Mouse (Mus musculus) hindbrain, embryonic 15.5 days (tissue): Measurements from ENCODE around the gene Recql5. TPM values are rescaled to one million over a fixed set of nuclear protein-coding genes. Genes with fewer than 3 reads are reported as not detected.

Experiments
- ATAC-seq: fragments of 200-750 bp; cut with Nextera tagmentation; 2 replicates; pipeline ENCODE4 v1.8.0; 2017; ENCODE audit warnings: low read depth, moderate number of reproducible peaks, moderate TSS enrichment; ENCODE audit not compliant: low FRiP score
- H3K27ac ChIP-seq: fragments of 300-500 bp; sonication (generic); replicated peaks from 2 replicates; pipeline ENCODE4 v1.5.1; 2015; ENCODE audit warnings: mild to moderate bottlenecking, inconsistent platforms
- H3K27me3 ChIP-seq: fragments of 300-500 bp; sonication (generic); 2 replicates; pipeline ENCODE4 v1.6.1; 2015; ENCODE audit warnings: control low read depth, inconsistent platforms
- H3K36me3 ChIP-seq: fragments of 300-500 bp; sonication (generic); 2 replicates; pipeline ENCODE4 v1.6.1; 2015; ENCODE audit warnings: control low read depth, inconsistent platforms
- H3K4me1 ChIP-seq: fragments of 300-500 bp; sonication (generic); replicated peaks from 2 replicates; pipeline ENCODE4 v1.6.1; 2015; ENCODE audit warnings: control low read depth, inconsistent platforms
- H3K4me2 ChIP-seq: fragments of 300-500 bp; sonication (generic); 2 replicates; pipeline ENCODE4 v1.6.1; 2015; ENCODE audit warnings: moderate library complexity, mild to moderate bottlenecking, inconsistent platforms
- H3K4me3 ChIP-seq: fragments of 300-500 bp; sonication (generic); 2 replicates; pipeline ENCODE4 v1.5.1; 2015; ENCODE audit warnings: mild to moderate bottlenecking, inconsistent platforms
- H3K9ac ChIP-seq: fragments of 300-500 bp; sonication (generic); 2 replicates; pipeline ENCODE4 v1.6.1; 2015; ENCODE audit warnings: inconsistent platforms
- H3K9me3 ChIP-seq: fragments of 300-500 bp; sonication (generic); 2 replicates; pipeline ENCODE4 v1.6.1; 2016; ENCODE audit warnings: control low read depth, inconsistent platforms
- WGBS: fragments of 180-500 bp; shearing (Covaris S2); methylation state at CpG from one replicate; pipeline ENCODE4 v1.1.7; 2015; 5-methylcytosine and 5-hydroxymethylcytosine counted together
- polyA plus RNA-seq: library from polyadenylated mRNA; unstranded; fragments of >200 nt; fragmentation: Nextera tagmentation; extraction: Ambion mirVana; gene quantifications from 2 replicates; pipeline ENCODE4 v1.2.1, GENCODE M21; 2015

The Recql5 gene
- polyA plus RNA-seq, 1 experiment from 2014 or later = 23.8 TPM

- Histone ChIP-seq H3K27ac (no peak overlapping the region), H3K36me3 (peaks cover 35% of the 10 kb centered on the region), H3K27me3 (no peaks in the 10 kb centered on the region), H3K4me2 (no peak overlapping the region), H3K4me1 (peaks cover 15% of the 10 kb centered on the region), H3K9ac (no peak overlapping the region), H3K4me3 (no peak overlapping the region), H3K9me3 (no peaks in the 10 kb centered on the region)
- no peak for ATAC-seq
- 52% methylated on average over 7 of the region's 7 CpGs for WGBS
Observed at GRCm38 (mm10) chr11:115957971-115958370, 24.7 kb upstream of the Recql5 start.

DNA sequence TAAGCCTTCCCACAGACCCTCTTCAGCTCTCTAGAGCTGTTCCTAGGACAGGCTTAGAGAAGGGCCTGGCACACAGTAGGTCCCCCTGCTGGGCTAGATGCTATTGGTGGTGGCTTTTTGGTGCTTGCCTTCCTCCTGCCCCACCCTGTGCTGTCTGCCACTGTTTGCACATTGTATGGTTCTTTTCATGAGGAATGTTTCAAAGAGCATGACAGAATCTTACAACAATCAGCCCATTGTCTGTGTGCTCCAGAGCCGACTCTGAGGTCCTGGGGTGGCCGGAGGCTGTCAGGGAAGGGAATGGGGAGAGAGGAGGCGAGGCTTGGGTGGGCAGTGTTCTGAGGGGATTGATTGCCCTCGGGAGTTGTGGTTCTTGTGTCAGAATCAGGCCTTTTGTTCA is 23.2 kb upstream of the Recql5 start:
- Histone ChIP-seq H3K9ac (no peak overlapping the region), H3K27ac (peak overlapping the region; percentile 50), H3K4me3 (no peak overlapping the region), H3K4me2 (no peak overlapping the region), H3K4me1 (peaks cover 17% of the 10 kb centered on the region), H3K9me3 (no peaks in the 10 kb centered on the region), H3K36me3 (peaks cover 34% of the 10 kb centered on the region), H3K27me3 (no peaks in the 10 kb centered on the region)
- ATAC-seq = peak; percentile 57; the same call in 1 of the 2 replicates
- 14% methylated on average over 4 of the region's 4 CpGs for WGBS

GRCm38 (mm10) chr11:115955195-115955858 is 22.1 kb upstream of the Recql5 start:
- no peaks in the 10 kb centered on the region for H3K9me3 ChIP-seq
- no peaks in the 10 kb centered on the region for H3K27me3 ChIP-seq
- WGBS = 47% methylated on average over 10 of the region's 10 CpGs
- H3K4me2 ChIP-seq = no peak overlapping the region
- no peak overlapping the region for H3K9ac ChIP-seq
- peaks cover 18% of the 10 kb centered on the region for H3K4me1 ChIP-seq
- no peak overlapping the region for H3K4me3 ChIP-seq
- H3K36me3 ChIP-seq = peaks cover 25% of the 10 kb centered on the region; the same call in 1 of the 2 replicates
- peak; percentile 46; the same call in 1 of the 2 replicates for ATAC-seq
- H3K27ac ChIP-seq = peak overlapping the region; percentile 69

GRCm38 (mm10) chr11:115954712-115955111 is 21.4 kb upstream of the Recql5 start:
- Histone ChIP-seq H3K9me3 (no peaks in the 10 kb centered on the region), H3K9ac (no peak overlapping the region), H3K4me2 (no peak overlapping the region), H3K27ac (peak overlapping the region; percentile 69; the same call in 1 of the 2 replicates), H3K4me3 (no peak overlapping the region), H3K27me3 (no peaks in the 10 kb centered on the region), H3K4me1 (peaks cover 18% of the 10 kb centered on the region), H3K36me3 (peaks cover 25% of the 10 kb centered on the region; the same call in 1 of the 2 replicates)
- 66% methylated on average over 5 of the region's 5 CpGs for WGBS
- ATAC-seq = no peak

- WGBS = 50% methylated on average over 2 of the region's 2 CpGs
- Histone ChIP-seq H3K4me2 (no peak overlapping the region), H3K27ac (peak overlapping the region; percentile 73), H3K27me3 (no peaks in the 10 kb centered on the region), H3K4me3 (no peak overlapping the region), H3K9ac (no peak overlapping the region), H3K9me3 (no peaks in the 10 kb centered on the region), H3K36me3 (peaks cover 22% of the 10 kb centered on the region), H3K4me1 (peaks cover 24% of the 10 kb centered on the region)
- peak; percentile 75 for ATAC-seq
Observed at GRCm38 (mm10) chr11:115950719-115951118, 17.4 kb upstream of the Recql5 start.

DNA sequence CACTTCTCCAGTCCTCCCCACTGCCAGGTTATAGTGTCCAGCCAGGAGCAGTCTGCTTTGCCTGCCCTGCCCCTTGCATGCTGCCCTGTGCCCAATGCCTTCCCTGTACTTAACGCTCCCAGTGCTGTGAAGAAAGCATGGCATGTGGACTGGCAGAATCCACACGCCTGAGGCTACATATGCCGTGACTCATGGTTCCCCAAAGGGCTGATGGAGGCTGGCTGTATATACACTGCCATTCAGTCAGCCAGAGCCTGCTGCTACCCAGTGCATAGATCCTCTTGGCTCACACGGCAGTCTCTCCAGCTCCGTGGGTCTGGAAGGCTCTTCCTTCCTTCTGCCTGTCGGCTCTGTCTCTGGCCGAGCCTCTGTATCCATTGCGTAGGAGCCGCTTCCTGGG is 15.0 kb upstream of the Recql5 start:
- Histone ChIP-seq H3K27ac (no peak overlapping the region), H3K4me3 (no peak overlapping the region), H3K36me3 (peaks cover 24% of the 10 kb centered on the region), H3K9me3 (no peaks in the 10 kb centered on the region), H3K4me2 (no peak overlapping the region), H3K27me3 (no peaks in the 10 kb centered on the region), H3K4me1 (peaks cover 11% of the 10 kb centered on the region; the same call in 1 of the 2 replicates), H3K9ac (no peak overlapping the region)
- no peak for ATAC-seq
- WGBS = 83% methylated on average over 9 of the region's 9 CpGs

DNA sequence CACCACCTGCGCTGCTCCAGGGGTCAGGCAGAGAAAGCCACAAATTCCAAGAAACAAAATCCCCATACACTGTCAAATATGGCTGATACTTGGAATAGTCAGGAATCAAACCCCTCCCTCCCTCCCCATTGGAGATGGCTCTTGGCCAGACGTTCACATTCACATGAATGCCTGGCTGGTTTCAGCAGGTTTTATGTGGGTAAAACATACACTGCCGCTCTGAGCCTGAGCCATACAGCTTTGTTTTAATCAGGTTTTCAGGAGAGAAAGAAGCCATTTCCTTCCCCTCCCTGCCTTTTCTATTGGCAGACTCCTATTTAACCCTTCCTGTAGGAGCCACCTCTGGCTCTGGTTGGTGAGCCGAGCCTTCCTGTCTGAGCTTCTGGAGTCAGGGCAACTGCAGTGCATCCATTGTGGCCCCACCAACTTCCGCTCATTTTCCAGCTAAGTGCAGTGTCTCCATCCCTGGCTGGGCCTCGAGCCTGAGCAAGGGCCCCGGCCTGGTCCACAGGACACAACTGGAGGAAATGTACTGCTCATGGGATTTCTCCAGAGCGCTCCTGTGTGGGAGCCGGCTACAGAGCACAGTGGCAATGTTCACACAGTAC is 13.0 kb upstream of the Recql5 start:
- no peak overlapping the region for H3K4me2 ChIP-seq
- no peaks in the 10 kb centered on the region for H3K9me3 ChIP-seq
- no peak for ATAC-seq
- peaks cover 7% of the 10 kb centered on the region; the same call in 1 of the 2 replicates for H3K4me1 ChIP-seq
- H3K27ac ChIP-seq = peak overlapping the region; percentile 58
- 81% methylated on average over 9 of the region's 9 CpGs for WGBS
- H3K27me3 ChIP-seq = no peaks in the 10 kb centered on the region
- peaks cover 25% of the 10 kb centered on the region for H3K36me3 ChIP-seq
- H3K4me3 ChIP-seq = no peak overlapping the region
- no peak overlapping the region for H3K9ac ChIP-seq

DNA sequence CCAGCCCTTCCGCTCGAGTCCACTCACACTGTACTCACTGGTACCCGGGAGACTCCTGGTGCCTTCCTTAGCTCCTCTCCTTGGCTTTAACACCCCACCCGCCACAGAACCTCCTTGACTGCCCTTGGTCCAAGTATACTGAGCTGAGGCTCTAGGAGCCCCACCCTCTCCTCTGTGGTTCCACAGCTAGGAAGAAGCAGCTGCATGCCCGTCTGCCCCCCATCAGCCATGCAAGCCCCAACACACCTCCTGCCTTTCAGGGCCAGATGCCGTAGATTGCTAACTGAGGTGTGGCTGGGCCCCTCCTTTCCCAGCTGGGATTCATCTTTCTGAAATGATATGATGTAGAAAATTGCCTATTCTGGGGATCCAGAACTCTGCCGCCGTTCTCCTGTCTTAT is 12.0 kb upstream of the Recql5 start:
- ATAC-seq = no peak
- Histone ChIP-seq H3K4me2 (no peak overlapping the region), H3K9ac (no peak overlapping the region), H3K36me3 (peaks cover 30% of the 10 kb centered on the region), H3K27me3 (no peaks in the 10 kb centered on the region), H3K4me3 (no peak overlapping the region), H3K27ac (no peak overlapping the region), H3K9me3 (no peaks in the 10 kb centered on the region), H3K4me1 (peaks cover 7% of the 10 kb centered on the region; the same call in 1 of the 2 replicates)
- 87% methylated on average over 8 of the region's 8 CpGs for WGBS

DNA sequence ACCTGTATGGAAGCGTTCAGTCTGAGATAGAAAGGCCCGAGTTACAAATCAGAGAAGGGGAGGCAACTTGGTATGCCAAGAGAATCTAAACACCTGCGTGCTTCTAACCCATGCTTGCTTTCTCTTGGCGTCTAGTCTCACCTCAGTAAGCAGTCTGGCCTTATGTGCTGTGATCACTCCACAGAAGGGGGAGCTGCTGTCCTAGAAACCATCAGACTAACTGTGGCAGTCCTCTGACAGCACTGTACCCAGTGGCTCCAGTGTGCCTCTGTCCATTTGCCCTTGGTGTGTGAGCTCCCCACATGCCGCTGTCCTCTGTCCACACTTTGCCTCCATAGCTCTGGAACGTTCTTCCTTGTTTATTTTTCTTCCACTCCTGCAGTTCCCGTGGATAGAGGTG is 8.7 kb upstream of the Recql5 start:
- peaks cover 43% of the 10 kb centered on the region for H3K36me3 ChIP-seq
- H3K27me3 ChIP-seq = no peaks in the 10 kb centered on the region
- H3K4me1 ChIP-seq = no peaks in the 10 kb centered on the region
- 83% methylated on average over 7 of the region's 7 CpGs for WGBS
- no peak overlapping the region for H3K9ac ChIP-seq
- no peak for ATAC-seq
- no peaks in the 10 kb centered on the region for H3K9me3 ChIP-seq
- no peak overlapping the region for H3K27ac ChIP-seq
- H3K4me3 ChIP-seq = no peak overlapping the region
- no peak overlapping the region for H3K4me2 ChIP-seq

DNA sequence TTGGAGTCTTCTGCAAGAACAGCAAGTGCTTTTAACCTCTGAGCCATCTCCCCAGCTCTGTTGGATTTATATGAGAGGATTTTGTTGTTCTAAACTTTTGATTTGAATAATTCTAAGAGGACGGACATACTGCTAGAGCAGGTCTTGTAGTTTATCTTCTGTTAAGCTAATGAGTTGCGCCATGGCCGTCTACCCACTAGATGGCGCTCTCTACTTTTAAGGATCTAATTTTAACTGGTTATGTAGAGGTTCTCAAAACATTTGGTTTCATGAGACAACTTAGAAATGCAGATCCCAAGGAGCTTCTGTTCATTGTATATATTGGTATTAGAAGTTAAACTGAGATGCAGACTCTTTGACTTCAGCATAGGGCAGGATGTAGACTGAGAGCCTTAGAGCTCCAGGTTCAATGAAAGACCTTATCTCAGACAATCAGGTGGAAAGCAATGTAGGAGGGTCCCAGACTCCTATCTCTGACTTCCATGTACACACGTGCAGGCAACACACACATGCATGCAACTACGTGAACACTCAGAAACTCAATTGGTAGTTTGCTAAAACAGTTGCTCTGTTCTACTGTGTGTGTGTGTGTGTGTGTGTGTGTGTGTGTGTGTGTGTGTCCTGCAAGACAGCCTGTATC is 6.5 kb upstream of the Recql5 start:
- no peaks in the 10 kb centered on the region for H3K9me3 ChIP-seq
- no peak for ATAC-seq
- H3K27me3 ChIP-seq = no peaks in the 10 kb centered on the region
- no peak overlapping the region for H3K4me3 ChIP-seq
- H3K9ac ChIP-seq = no peak overlapping the region
- peaks cover 39% of the 10 kb centered on the region for H3K36me3 ChIP-seq
- H3K4me2 ChIP-seq = no peak overlapping the region
- H3K4me1 ChIP-seq = peaks cover 4% of the 10 kb centered on the region
- WGBS = 37% methylated on average over 6 of the region's 6 CpGs
- no peak overlapping the region for H3K27ac ChIP-seq

DNA sequence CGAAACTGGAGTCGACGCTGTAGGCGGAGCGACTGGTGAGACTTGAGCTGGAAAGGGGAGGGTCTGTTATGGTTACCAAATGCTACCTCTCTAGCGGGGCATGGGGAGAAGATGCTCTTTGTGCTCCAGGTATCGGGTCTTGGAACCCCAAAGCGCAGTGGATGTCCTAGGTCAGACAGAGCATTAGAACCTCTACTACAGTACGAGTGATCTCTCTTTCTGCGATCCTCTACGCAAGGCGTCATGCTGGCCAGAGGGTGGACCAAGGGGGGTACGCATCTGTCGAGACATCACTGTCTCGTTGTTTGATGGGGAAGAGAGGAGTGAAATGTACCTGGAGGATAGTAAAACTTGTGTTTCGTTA is 452 bp upstream of the Recql5 start:
- peak overlapping the region; percentile 76 for H3K9ac ChIP-seq
- peak; percentile 71; the same call in 1 of the 2 replicates for ATAC-seq
- peak overlapping the region; percentile 88 for H3K4me3 ChIP-seq
- H3K4me2 ChIP-seq = peak overlapping the region; percentile 82
- no peaks in the 10 kb centered on the region for H3K9me3 ChIP-seq
- under 1% methylated on average over 16 of the region's 16 CpGs for WGBS
- H3K27me3 ChIP-seq = no peaks in the 10 kb centered on the region
- H3K4me1 ChIP-seq = peaks cover 26% of the 10 kb centered on the region
- H3K36me3 ChIP-seq = peaks cover 17% of the 10 kb centered on the region
- H3K27ac ChIP-seq = peak overlapping the region; percentile 73

- no peak for ATAC-seq
- Histone ChIP-seq H3K4me3 (no peak overlapping the region), H3K4me2 (no peak overlapping the region), H3K27ac (no peak overlapping the region), H3K27me3 (no peaks in the 10 kb centered on the region), H3K9ac (no peak overlapping the region), H3K36me3 (0 out of 2 replicates have a peak, but pooled peaks cover 6% of the 10 kb centered on the region), H3K4me1 (peaks cover 26% of the 10 kb centered on the region), H3K9me3 (no peaks in the 10 kb centered on the region)
- 69% methylated on average over 3 of the region's 3 CpGs for WGBS
Observed at GRCm38 (mm10) chr11:115931235-115931634, 2.0 kb downstream of the Recql5 start.
